Mouse (Mus musculus) heart, postnatal 0 days (tissue): ENCODE data around the gene Vmn1r28. TPM values are rescaled to one million over a fixed set of nuclear protein-coding genes. Genes with fewer than 3 reads are reported as not detected.

Experiments
- ATAC-seq: fragments of 200-750 bp; cut with Nextera tagmentation; 2 replicates; pipeline ENCODE4 v1.8.0; 2017; ENCODE audit warnings: low read depth, moderate number of reproducible peaks, moderate library complexity; ENCODE audit not compliant: insufficient read depth
- DNase-seq: peaks from one replicate; pipeline ENCODE4 v3.0.0-alpha.2; 2016; ENCODE audit warnings: low spot score
- H3K27ac ChIP-seq: fragments of 300-500 bp; sonication (generic); 2 replicates; pipeline ENCODE4 v1.5.1; 2014; ENCODE audit warnings: low read depth, mild to moderate bottlenecking
- H3K27me3 ChIP-seq: fragments of 300-500 bp; sonication (generic); 2 replicates; pipeline ENCODE4 v1.6.1; 2014; ENCODE audit warnings: low read length, mixed read lengths; ENCODE audit not compliant: control insufficient read depth, insufficient read depth
- H3K36me3 ChIP-seq: fragments of 300-500 bp; sonication (generic); replicated peaks from 2 replicates; pipeline ENCODE4 v1.6.1; 2014; ENCODE audit warnings: low read length, mixed read lengths; ENCODE audit not compliant: control insufficient read depth, insufficient read depth
- H3K4me1 ChIP-seq: fragments of 300-500 bp; sonication (generic); 2 replicates; pipeline ENCODE4 v1.6.1; 2014; ENCODE audit warnings: antibody characterized with exemption; ENCODE audit not compliant: control insufficient read depth, insufficient read depth
- H3K4me2 ChIP-seq: fragments of 300-500 bp; sonication (generic); 2 replicates; pipeline ENCODE4 v1.6.1; 2014; ENCODE audit warnings: low read depth, mild to moderate bottlenecking, low read length, moderate library complexity
- H3K4me3 ChIP-seq: fragments of 300-500 bp; sonication (generic); 2 replicates; pipeline ENCODE4 v1.5.1; 2014; ENCODE audit warnings: low read depth, low read length
- H3K9ac ChIP-seq: fragments of 300-500 bp; sonication (generic); replicated peaks from 2 replicates; pipeline ENCODE4 v1.6.1; 2014; ENCODE audit warnings: low read depth, low read length, mixed read lengths
- H3K9me3 ChIP-seq: fragments of 300-500 bp; sonication (generic); replicated peaks from 2 replicates; pipeline ENCODE4 v1.6.1; 2016; ENCODE audit warnings: low read length; ENCODE audit not compliant: control insufficient read depth
- CTCF ChIP-seq: IDR thresholded peaks from 2 replicates; pipeline ENCODE4 v1.5.1; 2016; ENCODE audit warnings: antibody characterized with exemption, control low read depth, low read depth
- EP300 ChIP-seq: IDR thresholded peaks from 2 replicates; pipeline ENCODE4 v1.6.1; 2016; ENCODE audit warnings: antibody characterized with exemption, low read depth
- polyA plus RNA-seq: library from polyadenylated mRNA; unstranded; fragments of >200 nt; fragmentation: Nextera tagmentation; extraction: Ambion mirVana; gene quantifications from 2 replicates; pipeline ENCODE4 v1.2.1, GENCODE M21; 2015
- total RNA-seq: library from RNA; depleted of rRNA; stranded (reverse); fragments of >200 nt; gene quantifications from 2 replicates; pipeline ENCODE4 v1.2.3, GENCODE M21; 2014; ENCODE audit warnings: low replicate concordance; rRNA removed

Vmn1r28 gene
- total and polyA plus RNA-seq, 2 experiments from 2014 or later = not detected

- TF ChIP-seq CTCF = no peak
- TF ChIP-seq EP300 = no peak
- Histone ChIP-seq H3K27ac (no peak within 1 kb of the TSS), H3K4me1 (no peaks in the 10 kb centered on the region), H3K9ac (no peak within 1 kb of the TSS), H3K27me3 (no peaks in the 10 kb centered on the region), H3K9me3 (no peaks in the 10 kb centered on the region), H3K4me2 (no peak within 1 kb of the TSS), H3K4me3 (no peak within 1 kb of the TSS), H3K36me3 (no peaks in the 10 kb centered on the region)
- DNase-seq = no peak
- ATAC-seq = no peak
Observed at GRCm38 (mm10) chr6:58301249-58301648, 39.4 kb downstream of the Vmn1r28 start, which contains the start of gene Vmn1r29. TSS of gene Vmn1r29 (plus strand) at chr6:58301549.

Other genes starting within 250 kb of the Vmn1r28 start
- not detected in 2 replicates for gene Vmn1r26, start 246.9 kb upstream of the Vmn1r28 start, total RNA-seq
- gene Vmn1r26, start 246.9 kb upstream of the Vmn1r28 start, polyA plus RNA-seq = not detected in 2 replicates
- gene Vmn1r27, start 43.2 kb upstream of the Vmn1r28 start, total RNA-seq = not detected in 2 replicates
- gene Vmn1r27, start 43.2 kb upstream of the Vmn1r28 start, polyA plus RNA-seq = not detected in 2 replicates
- not detected in 2 replicates for gene Vmn1r29, start 39.5 kb downstream of the Vmn1r28 start, total RNA-seq
- gene Vmn1r29, start 39.5 kb downstream of the Vmn1r28 start, polyA plus RNA-seq = not detected in 2 replicates
- not detected in 2 replicates for gene Vmn1r30, start 181.3 kb downstream of the Vmn1r28 start, total RNA-seq
- gene Vmn1r30, start 181.3 kb downstream of the Vmn1r28 start, polyA plus RNA-seq = not detected in 2 replicates
- gene Vmn1r31, start 213.3 kb downstream of the Vmn1r28 start, total RNA-seq = not detected in 2 replicates
- gene Vmn1r31, start 213.3 kb downstream of the Vmn1r28 start, polyA plus RNA-seq = not detected in 2 replicates